Mouse (Mus musculus) CH12.LX (cell line): Measurements from ENCODE around the gene Snx11.

Experiments
- CHD2 ChIP-seq: IDR thresholded peaks from 2 replicates; pipeline ENCODE4 v1.6.1; 2011; ENCODE audit warnings: low read length, improper control_type of control experiment
- CTCF ChIP-seq, 2 experiments: IDR thresholded peaks in 1 of 2; conservative IDR thresholded peaks in 1 of 2; 2 replicates each; pipeline ENCODE4 v1.5.1; 2011 to 2012; ENCODE audit warnings: low read depth in 2 of 2, low read length in 2 of 2, improper control_type of control experiment in 1 of 2, inconsistent platforms in 1 of 2, mild to moderate bottlenecking in 1 of 2, moderate library complexity in 1 of 2
- KAT2A ChIP-seq: IDR thresholded peaks from 2 replicates; pipeline ENCODE4 v1.6.1; 2012; ENCODE audit warnings: low read length, improper control_type of control experiment, inconsistent platforms; ENCODE audit not compliant: insufficient replicate concordance
- NRF1 ChIP-seq: IDR thresholded peaks from 2 replicates; pipeline ENCODE4 v1.6.1; 2014; ENCODE audit warnings: low read depth, mild to moderate bottlenecking, inconsistent platforms, low read length, improper control_type of control experiment, moderate library complexity
- POLR2A ChIP-seq: IDR thresholded peaks from 2 replicates; pipeline ENCODE4 v1.6.1; 2011; ENCODE audit warnings: low read depth, mild to moderate bottlenecking, improper control_type of control experiment, low read length
- POLR2AphosphoS2 ChIP-seq: IDR thresholded peaks from 2 replicates; pipeline ENCODE4 v1.6.1; 2011; ENCODE audit warnings: low read depth, low read length, improper control_type of control experiment
- SMC3 ChIP-seq: IDR thresholded peaks from 2 replicates; pipeline ENCODE4 v1.6.1; 2011; ENCODE audit warnings: low read depth, low read length, improper control_type of control experiment

DNA sequence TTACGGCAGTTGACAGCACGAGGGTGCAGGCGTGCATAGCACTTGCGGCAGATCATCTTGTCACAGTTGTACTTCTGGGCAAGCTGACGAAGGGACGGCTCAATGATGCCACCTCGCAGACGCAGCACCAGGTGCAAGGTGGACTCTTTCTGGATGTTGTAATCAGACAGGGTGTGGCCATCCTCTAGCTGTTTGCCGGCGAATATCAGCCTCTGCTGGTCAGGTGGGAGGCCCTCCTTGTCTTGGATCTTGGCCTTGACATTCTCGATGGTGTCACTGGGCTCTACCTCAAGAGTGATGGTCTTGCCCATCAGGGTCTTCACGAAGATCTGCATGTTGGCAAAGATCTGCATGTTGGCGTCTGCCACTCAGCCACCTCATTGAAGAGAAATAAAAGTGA lies 18.1 kb upstream of the Snx11 start:
- TF ChIP-seq CHD2 (no peak), NRF1 (no peak), POLR2A (no peak), POLR2AphosphoS2 (no peak), SMC3 (no peak), KAT2A (no peak), CTCF (conservative IDR thresholded peaks at IDR 0.05 in 1 of 2, IDR thresholded peaks at IDR 0.05 in 1 of 2; ENCODE audit: low read depth in 2 of 2, low read length in 2 of 2) (no peak)
